Mouse (Mus musculus) hindbrain, embryonic 15.5 days (tissue): ENCODE data around the gene Hibadh. TPM values are rescaled to one million over a fixed set of nuclear protein-coding genes. Genes with fewer than 3 reads are reported as not detected.
A peak's percentile ranks its signal among the peaks of the same experiment; 100 is the strongest.

Source experiments
- ATAC-seq: fragments of 200-750 bp; cut with Nextera tagmentation; 2 replicates; pipeline ENCODE4 v1.8.0; 2017; ENCODE audit warnings: low read depth, moderate number of reproducible peaks, moderate TSS enrichment; ENCODE audit not compliant: low FRiP score
- H3K27ac ChIP-seq: fragments of 300-500 bp; sonication (generic); replicated peaks from 2 replicates; pipeline ENCODE4 v1.5.1; 2015; ENCODE audit warnings: mild to moderate bottlenecking, inconsistent platforms
- H3K27me3 ChIP-seq: fragments of 300-500 bp; sonication (generic); 2 replicates; pipeline ENCODE4 v1.6.1; 2015; ENCODE audit warnings: control low read depth, inconsistent platforms
- H3K36me3 ChIP-seq: fragments of 300-500 bp; sonication (generic); 2 replicates; pipeline ENCODE4 v1.6.1; 2015; ENCODE audit warnings: control low read depth, inconsistent platforms
- H3K4me1 ChIP-seq: fragments of 300-500 bp; sonication (generic); replicated peaks from 2 replicates; pipeline ENCODE4 v1.6.1; 2015; ENCODE audit warnings: control low read depth, inconsistent platforms
- H3K4me2 ChIP-seq: fragments of 300-500 bp; sonication (generic); 2 replicates; pipeline ENCODE4 v1.6.1; 2015; ENCODE audit warnings: moderate library complexity, mild to moderate bottlenecking, inconsistent platforms
- H3K4me3 ChIP-seq: fragments of 300-500 bp; sonication (generic); 2 replicates; pipeline ENCODE4 v1.5.1; 2015; ENCODE audit warnings: mild to moderate bottlenecking, inconsistent platforms
- H3K9ac ChIP-seq: fragments of 300-500 bp; sonication (generic); 2 replicates; pipeline ENCODE4 v1.6.1; 2015; ENCODE audit warnings: inconsistent platforms
- H3K9me3 ChIP-seq: fragments of 300-500 bp; sonication (generic); 2 replicates; pipeline ENCODE4 v1.6.1; 2016; ENCODE audit warnings: control low read depth, inconsistent platforms
- WGBS: fragments of 180-500 bp; shearing (Covaris S2); methylation state at CpG from one replicate; pipeline ENCODE4 v1.1.7; 2015; 5-methylcytosine and 5-hydroxymethylcytosine counted together
- polyA plus RNA-seq: library from polyadenylated mRNA; unstranded; fragments of >200 nt; fragmentation: Nextera tagmentation; extraction: Ambion mirVana; gene quantifications from 2 replicates; pipeline ENCODE4 v1.2.1, GENCODE M21; 2015

Gene Hibadh
- polyA plus RNA-seq, 1 experiment from 2014 or later, result 67.9 TPM

- Histone ChIP-seq H3K27ac (no peak overlapping the region), H3K9me3 (no peaks in the 10 kb centered on the region), H3K4me3 (no peak overlapping the region), H3K9ac (no peak overlapping the region), H3K4me1 (0 out of 2 replicates have a peak, but pooled peaks cover 4% of the 10 kb centered on the region), H3K36me3 (no peaks in the 10 kb centered on the region), H3K27me3 (no peaks in the 10 kb centered on the region), H3K4me2 (no peak overlapping the region)
- WGBS, result 81% methylated on average over 1 of the region's 1 CpGs
- no peak for ATAC-seq
Measured at GRCm38 (mm10) chr6:52594752-52595151, 45.4 kb downstream of the Hibadh start.

GRCm38 (mm10) chr6:52586564-52586963 is 53.6 kb downstream of the Hibadh start:
- no peak for ATAC-seq
- H3K27ac ChIP-seq, result no peak overlapping the region
- no peak overlapping the region for H3K4me2 ChIP-seq
- H3K27me3 ChIP-seq, result peaks cover 3% of the 10 kb centered on the region; the same call in 1 of the 2 replicates
- H3K4me3 ChIP-seq, result no peak overlapping the region
- H3K9ac ChIP-seq, result no peak overlapping the region
- H3K9me3 ChIP-seq, result no peaks in the 10 kb centered on the region
- H3K4me1 ChIP-seq, result peaks cover 7% of the 10 kb centered on the region
- no peaks in the 10 kb centered on the region for H3K36me3 ChIP-seq

- H3K4me2 ChIP-seq, result peak overlapping the region; percentile 14; the same call in 1 of the 2 replicates
- H3K27me3 ChIP-seq, result peaks cover 3% of the 10 kb centered on the region; the same call in 1 of the 2 replicates
- 6% methylated on average over 8 of the region's 8 CpGs for WGBS
- H3K9me3 ChIP-seq, result no peaks in the 10 kb centered on the region
- H3K4me1 ChIP-seq, result peaks cover 7% of the 10 kb centered on the region
- no peak overlapping the region for H3K27ac ChIP-seq
- no peak overlapping the region for H3K9ac ChIP-seq
- ATAC-seq, result peak; percentile 81
- no peaks in the 10 kb centered on the region for H3K36me3 ChIP-seq
- no peak overlapping the region for H3K4me3 ChIP-seq
Measured at GRCm38 (mm10) chr6:52584383-52584782, 55.8 kb downstream of the Hibadh start.

- no peak overlapping the region for H3K4me2 ChIP-seq
- H3K4me3 ChIP-seq, result no peak overlapping the region
- H3K4me1 ChIP-seq, result peaks cover 11% of the 10 kb centered on the region
- no peak overlapping the region for H3K27ac ChIP-seq
- H3K27me3 ChIP-seq, result peaks cover 10% of the 10 kb centered on the region
- ATAC-seq, result no peak
- no peaks in the 10 kb centered on the region for H3K9me3 ChIP-seq
- 96% methylated on average over 4 of the region's 4 CpGs for WGBS
- H3K36me3 ChIP-seq, result no peaks in the 10 kb centered on the region
- no peak overlapping the region for H3K9ac ChIP-seq
Measured at GRCm38 (mm10) chr6:52581081-52581480, 59.1 kb downstream of the Hibadh start.

GRCm38 (mm10) chr6:52578322-52578721 is 61.9 kb downstream of the Hibadh start:
- WGBS, result 45% methylated on average over 2 of the region's 2 CpGs
- Histone ChIP-seq H3K27ac (no peak overlapping the region), H3K4me2 (no peak overlapping the region), H3K9me3 (no peaks in the 10 kb centered on the region), H3K36me3 (no peaks in the 10 kb centered on the region), H3K4me3 (no peak overlapping the region), H3K27me3 (peaks cover 18% of the 10 kb centered on the region), H3K9ac (no peak overlapping the region), H3K4me1 (0 out of 2 replicates have a peak, but pooled peaks cover 3% of the 10 kb centered on the region)
- ATAC-seq, result no peak

- ATAC-seq, result peak; percentile 61
- H3K27ac ChIP-seq, result no peak overlapping the region
- peaks cover 17% of the 10 kb centered on the region for H3K27me3 ChIP-seq
- no peaks in the 10 kb centered on the region for H3K9me3 ChIP-seq
- H3K36me3 ChIP-seq, result no peaks in the 10 kb centered on the region
- WGBS, result 15% methylated on average over 4 of the region's 4 CpGs
- no peak overlapping the region for H3K4me3 ChIP-seq
- H3K4me1 ChIP-seq, result 0 out of 2 replicates have a peak, but pooled peaks cover 3% of the 10 kb centered on the region
- no peak overlapping the region for H3K9ac ChIP-seq
- no peak overlapping the region for H3K4me2 ChIP-seq
Measured at GRCm38 (mm10) chr6:52577270-52577669, 62.9 kb downstream of the Hibadh start.

- H3K9ac ChIP-seq, result no peak overlapping the region
- no peak for ATAC-seq
- WGBS, result 58% methylated on average over 6 of the region's 6 CpGs
- no peak overlapping the region for H3K4me3 ChIP-seq
- H3K27me3 ChIP-seq, result peaks cover 21% of the 10 kb centered on the region
- H3K4me1 ChIP-seq, result peaks cover 14% of the 10 kb centered on the region
- H3K4me2 ChIP-seq, result no peak overlapping the region
- no peaks in the 10 kb centered on the region for H3K36me3 ChIP-seq
- H3K27ac ChIP-seq, result no peak overlapping the region
- no peaks in the 10 kb centered on the region for H3K9me3 ChIP-seq
Measured at GRCm38 (mm10) chr6:52568706-52569105, 71.5 kb downstream of the Hibadh start.

- no peak for ATAC-seq
- H3K27ac ChIP-seq, result no peak overlapping the region
- H3K9me3 ChIP-seq, result no peaks in the 10 kb centered on the region
- H3K4me3 ChIP-seq, result no peak overlapping the region
- H3K4me2 ChIP-seq, result no peak overlapping the region
- no peaks in the 10 kb centered on the region for H3K36me3 ChIP-seq
- peaks cover 14% of the 10 kb centered on the region for H3K4me1 ChIP-seq
- H3K9ac ChIP-seq, result no peak overlapping the region
- H3K27me3 ChIP-seq, result peaks cover 18% of the 10 kb centered on the region
- WGBS, result 28% methylated on average over 20 of the region's 20 CpGs
Measured at GRCm38 (mm10) chr6:52567327-52568299, 72.6 kb downstream of the Hibadh start.

- no peak for ATAC-seq
- H3K9ac ChIP-seq, result no peak overlapping the region
- 84% methylated on average over 5 of the region's 5 CpGs for WGBS
- no peak overlapping the region for H3K27ac ChIP-seq
- H3K9me3 ChIP-seq, result no peaks in the 10 kb centered on the region
- H3K4me2 ChIP-seq, result no peak overlapping the region
- no peaks in the 10 kb centered on the region for H3K36me3 ChIP-seq
- H3K4me3 ChIP-seq, result no peak overlapping the region
- peaks cover 14% of the 10 kb centered on the region for H3K4me1 ChIP-seq
- H3K27me3 ChIP-seq, result peaks cover 5% of the 10 kb centered on the region; the same call in 1 of the 2 replicates
Measured at GRCm38 (mm10) chr6:52565210-52565609, 75.0 kb downstream of the Hibadh start.

- ATAC-seq, result no peak
- H3K27me3 ChIP-seq, result no peaks in the 10 kb centered on the region
- H3K4me1 ChIP-seq, result peaks cover 10% of the 10 kb centered on the region
- H3K4me2 ChIP-seq, result no peak overlapping the region
- no peaks in the 10 kb centered on the region for H3K36me3 ChIP-seq
- no peak overlapping the region for H3K4me3 ChIP-seq
- H3K27ac ChIP-seq, result no peak overlapping the region
- no peaks in the 10 kb centered on the region for H3K9me3 ChIP-seq
- WGBS, result 93% methylated on average over 4 of the region's 4 CpGs
- H3K9ac ChIP-seq, result no peak overlapping the region
Measured at GRCm38 (mm10) chr6:52562994-52563393, 77.2 kb downstream of the Hibadh start.

- ATAC-seq, result no peak
- Histone ChIP-seq H3K27me3 (no peaks in the 10 kb centered on the region), H3K9ac (no peak overlapping the region), H3K36me3 (no peaks in the 10 kb centered on the region), H3K9me3 (no peaks in the 10 kb centered on the region), H3K4me2 (no peak overlapping the region), H3K27ac (no peak overlapping the region), H3K4me1 (no peaks in the 10 kb centered on the region), H3K4me3 (no peak overlapping the region)
- WGBS, result 78% methylated on average over 3 of the region's 3 CpGs
Measured at GRCm38 (mm10) chr6:52559041-52559440, 81.1 kb downstream of the Hibadh start.

- H3K4me1 ChIP-seq, result peaks cover 9% of the 10 kb centered on the region; the same call in 1 of the 2 replicates
- WGBS, result 57% methylated on average over 4 of the region's 4 CpGs
- no peak overlapping the region for H3K27ac ChIP-seq
- 0 out of 2 replicates have a peak, but pooled peaks cover 6% of the 10 kb centered on the region for H3K36me3 ChIP-seq
- H3K9ac ChIP-seq, result no peak overlapping the region
- no peak for ATAC-seq
- no peaks in the 10 kb centered on the region for H3K9me3 ChIP-seq
- no peak overlapping the region for H3K4me3 ChIP-seq
- H3K27me3 ChIP-seq, result no peaks in the 10 kb centered on the region
- no peak overlapping the region for H3K4me2 ChIP-seq
Measured at GRCm38 (mm10) chr6:52544376-52544775, 95.8 kb downstream of the Hibadh start.
